Mouse (Mus musculus): ENCODE data around the gene Gypa. TPM values are rescaled to one million over a fixed set of nuclear protein-coding genes. Genes with fewer than 3 reads are reported as not detected.

The Gypa gene
- 0.92 and 1.3 TPM in 2 replicates for polyA plus RNA-seq (2012; rRNA removed)

DNA sequence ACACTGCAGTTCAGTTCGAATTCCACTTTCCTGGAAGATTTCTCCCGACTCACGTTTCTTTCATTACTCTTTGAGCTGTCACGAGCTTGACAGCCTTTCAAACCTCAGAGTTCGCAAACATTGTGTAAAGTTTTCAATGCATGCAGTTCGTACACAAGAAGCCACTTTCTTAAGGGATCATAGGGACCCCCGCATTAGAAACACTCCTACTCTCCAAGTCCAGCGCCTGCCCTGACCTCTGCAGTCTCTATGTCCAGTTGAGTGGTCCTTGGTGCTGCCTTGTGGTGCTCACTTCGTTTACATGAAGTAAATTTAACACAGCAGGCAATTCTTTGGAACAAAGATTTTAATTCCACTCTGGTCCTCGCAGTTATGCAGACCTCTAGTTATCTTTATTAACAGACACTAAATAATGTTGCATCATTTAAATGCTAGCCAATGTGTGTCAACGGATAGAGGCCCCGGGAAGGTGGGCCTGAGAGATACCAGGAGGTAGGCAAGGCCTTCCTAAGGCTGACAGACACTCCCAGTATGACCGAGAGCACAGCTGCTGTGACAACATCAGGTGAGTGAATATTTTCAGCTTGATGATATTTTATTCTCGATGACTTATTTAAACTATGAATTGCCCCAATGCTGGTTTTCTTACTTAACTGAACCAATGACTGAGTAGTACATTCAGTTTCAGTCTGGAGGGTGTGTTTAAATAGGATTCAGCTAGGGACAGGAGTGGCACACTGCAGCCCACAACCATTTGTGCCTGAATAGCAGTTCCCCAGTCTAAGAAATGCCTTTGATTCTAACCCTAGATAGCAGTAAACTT lies at the start of gene Gypa:
Gene Gypa (plus strand): TSS at position 259 of the 823 bp plus-strand sequence.

Other genes starting within 250 kb of the Gypa start
- 0.05 TPM in 2 replicates for gene Frem3, start 117.3 kb downstream of the Gypa start, polyA plus RNA-seq (2012; rRNA removed)
- gene Smarca5, start 245.7 kb downstream of the Gypa start, polyA plus RNA-seq (2012; rRNA removed): 26.6 and 31.3 TPM in 2 replicates

Measured in central nervous system, embryonic 14 days (tissue).